Mouse (Mus musculus) yolk sac, embryonic 10.5 days (tissue): ENCODE measurements around the gene Fryl.
"Not testable (repeated sequence)": the region's sequence is repeated elsewhere in the genome, so short reads cannot be mapped to it uniquely, and the experiment has no call there.

Experiments
- DNase-seq: peaks from one replicate; pipeline ENCODE4 v3.0.0-alpha.2; 2017; ENCODE audit warnings: low spot score

The Fryl gene

GRCm38 (mm10) chr5:73008230-73008629 lies 248.2 kb downstream of the Fryl start:
- not testable (repeated sequence) for DNase-seq

- no peak for DNase-seq
Observed at GRCm38 (mm10) chr5:73007582-73007959, 248.8 kb downstream of the Fryl start.

- no peak for DNase-seq
Observed at GRCm38 (mm10) chr5:73006784-73007581, 249.4 kb downstream of the Fryl start, which contains the start of gene Slc10a4. TSS of gene Slc10a4 (plus strand) at chr5:73006883.

DNA sequence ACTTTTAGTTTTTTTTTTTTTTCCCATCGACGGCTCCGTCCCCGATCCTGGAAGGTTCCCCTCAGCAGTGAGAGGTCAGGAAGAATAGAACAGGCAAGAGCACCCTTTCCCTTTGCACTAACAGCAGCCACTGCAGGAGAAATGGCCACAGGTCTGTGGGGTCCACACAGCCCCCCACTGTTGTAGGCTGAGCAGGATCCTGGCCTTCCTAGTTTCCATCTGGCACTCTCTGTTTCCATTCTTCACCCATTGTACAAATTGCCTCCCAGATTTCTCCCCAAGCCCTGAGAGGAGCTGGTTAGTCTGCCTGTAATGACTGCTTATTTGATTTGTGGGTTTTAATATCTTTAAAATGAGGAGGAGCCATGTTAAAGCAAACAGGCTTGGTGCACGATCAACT lies 252.4 kb downstream of the Fryl start:
- DNase-seq, result no peak

- not testable (repeated sequence) for DNase-seq
Observed at GRCm38 (mm10) chr5:72998546-72998945, 257.9 kb downstream of the Fryl start.

GRCm38 (mm10) chr5:72995379-72995778 lies 261.0 kb downstream of the Fryl start:
- DNase-seq, result no peak

- no peak for DNase-seq
Observed at GRCm38 (mm10) chr5:72994928-72995327, 261.5 kb downstream of the Fryl start.

GRCm38 (mm10) chr5:72994424-72994823 lies 262.0 kb downstream of the Fryl start:
- DNase-seq, result no peak

GRCm38 (mm10) chr5:72992474-72992873 lies 263.9 kb downstream of the Fryl start:
- no peak for DNase-seq

DNA sequence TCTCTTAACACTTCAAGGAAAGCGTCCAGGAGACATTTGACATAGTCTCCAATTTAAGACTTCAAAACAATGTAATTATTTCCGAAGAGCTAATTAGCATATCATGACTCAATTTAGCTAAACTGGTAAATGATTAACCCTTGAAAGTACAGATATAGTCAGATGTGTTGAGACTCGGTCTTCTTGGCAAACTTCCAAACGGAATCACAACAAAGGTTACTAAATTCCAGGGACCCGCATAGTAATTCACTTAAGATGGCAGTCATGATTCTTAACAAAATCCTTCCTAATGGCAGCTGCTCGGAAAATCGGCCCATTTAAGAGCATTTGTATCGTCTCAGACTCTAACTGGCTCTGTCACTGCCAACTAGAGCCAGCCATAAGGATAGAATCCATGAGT lies 266.7 kb downstream of the Fryl start:
- no peak for DNase-seq

DNA sequence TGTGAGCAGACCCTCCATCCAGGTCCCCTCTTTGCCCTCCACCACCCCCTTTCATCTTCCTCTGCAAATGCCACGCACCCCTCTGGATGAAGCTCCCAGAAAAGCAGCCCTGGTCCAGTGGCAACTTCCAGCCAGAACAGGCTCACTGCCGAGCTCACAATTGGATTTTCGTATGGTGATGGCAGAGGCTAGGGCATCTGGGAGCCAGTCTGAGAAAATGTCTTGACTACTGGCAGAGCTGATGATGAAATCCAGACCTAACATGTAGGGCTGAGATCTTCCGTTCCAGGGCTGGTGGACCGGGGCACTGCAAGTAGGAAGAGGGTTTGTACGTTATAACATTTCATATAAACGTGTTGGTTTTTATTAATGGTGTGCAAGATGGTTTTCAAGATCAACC lies 268.6 kb downstream of the Fryl start:
- no peak for DNase-seq

- no peak for DNase-seq
Observed at GRCm38 (mm10) chr5:72984091-72984490, 272.3 kb downstream of the Fryl start.

GRCm38 (mm10) chr5:72976539-72976938 lies 279.9 kb downstream of the Fryl start:
- no peak for DNase-seq

DNA sequence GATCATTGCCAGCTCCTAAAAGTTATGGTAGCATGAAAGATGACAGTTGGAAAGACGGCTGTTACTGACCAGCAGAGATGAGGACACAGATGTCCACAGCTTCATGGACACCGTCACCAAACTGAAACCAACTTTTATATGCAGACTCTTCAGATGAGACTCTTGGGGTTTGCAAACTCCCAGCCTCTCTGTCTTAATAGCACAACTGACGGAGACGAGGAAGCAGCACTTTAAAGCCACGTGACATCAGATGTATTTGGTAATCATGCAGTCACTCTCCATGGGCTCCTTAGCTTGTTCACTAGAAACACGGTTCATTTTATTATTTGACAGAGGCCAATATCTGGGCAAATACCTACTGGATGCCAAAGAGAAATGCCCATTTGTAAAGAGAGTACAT lies 280.4 kb downstream of the Fryl start:
- DNase-seq, result no peak

- DNase-seq, result no peak
Observed at GRCm38 (mm10) chr5:72974602-72975001, 281.8 kb downstream of the Fryl start, which contains the start of gene Gm10135. TSS of gene Gm10135 (minus strand) at chr5:72974702.

- DNase-seq, result peak; percentile 15
Observed at GRCm38 (mm10) chr5:72972934-72973333, 283.5 kb downstream of the Fryl start.

DNA sequence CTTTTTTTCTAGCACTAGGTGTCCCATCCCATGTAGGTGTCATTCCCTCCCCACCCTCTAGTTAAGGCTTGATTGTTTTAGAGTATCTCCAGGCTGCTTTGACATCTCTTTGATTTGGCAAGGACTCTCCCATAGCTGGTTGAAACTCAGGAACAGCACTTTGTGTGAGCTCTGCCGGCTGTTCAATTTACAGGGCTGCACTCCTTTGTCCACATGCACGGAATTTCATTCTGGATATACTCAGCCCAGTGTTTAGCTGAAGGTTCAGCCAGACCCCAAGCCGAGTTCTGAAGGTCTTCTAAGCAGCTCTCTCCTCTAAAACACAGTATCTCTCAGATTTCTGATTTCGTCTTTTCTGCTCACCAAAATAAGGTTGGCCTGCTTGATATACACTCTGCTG lies 284.0 kb downstream of the Fryl start:
- no peak for DNase-seq
